Mouse (Mus musculus) kidney, adult 2 months (tissue): ENCODE results near the gene Capn5. TPM values are rescaled to one million over a fixed set of nuclear protein-coding genes. Genes with fewer than 3 reads are reported as not detected.

Experiments used
- DNase-seq: peaks from one replicate; pipeline ENCODE4 v3.0.0; 2021
- H3K27ac ChIP-seq: fragments of 200-500 bp; 2 replicates; pipeline ENCODE4 v1.5.1; 2012; ENCODE audit warnings: low read depth, low read length, control low read depth, inconsistent platforms; ENCODE audit not compliant: insufficient read depth
- H3K27me3 ChIP-seq: fragments of 200-500 bp; replicated peaks from 2 replicates; pipeline ENCODE4 v1.6.1; 2012; ENCODE audit warnings: mild to moderate bottlenecking, moderate library complexity, low read length, inconsistent platforms; ENCODE audit not compliant: control insufficient read depth, insufficient read depth
- H3K36me3 ChIP-seq: fragments of 200-500 bp; 2 replicates; pipeline ENCODE4 v1.6.1; 2012; ENCODE audit warnings: mild to moderate bottlenecking, moderate library complexity, low read length, inconsistent platforms; ENCODE audit not compliant: control insufficient read depth, insufficient read depth
- H3K4me1 ChIP-seq: fragments of 200-500 bp; 2 replicates; pipeline ENCODE4 v1.6.1; 2011; ENCODE audit warnings: low read length; ENCODE audit not compliant: control insufficient read depth, insufficient read depth
- H3K4me3 ChIP-seq: fragments of 200-500 bp; 2 replicates; pipeline ENCODE4 v1.5.1; 2011; ENCODE audit warnings: mild to moderate bottlenecking, low read depth, low read length, control low read depth; ENCODE audit not compliant: insufficient read depth
- CTCF ChIP-seq: fragments of 200-500 bp; conservative IDR thresholded peaks from 2 replicates; pipeline ENCODE4 v1.5.1; 2011; ENCODE audit warnings: low read depth, mild to moderate bottlenecking, control low read depth, low read length, moderate library complexity, mixed read lengths; ENCODE audit not compliant: insufficient read depth, insufficient read length
- POLR2A ChIP-seq: fragments of 200-500 bp; IDR thresholded peaks from one replicate; pipeline ENCODE4 v1.6.1; 2011; ENCODE audit warnings: low read depth, low read length, control low read depth
- WGBS: fragments of 180-500 bp; shearing (Covaris S2); methylation state at CpG from one replicate; pipeline ENCODE4 v1.1.7; 2018; 5-methylcytosine and 5-hydroxymethylcytosine counted together
- polyA plus RNA-seq: library from polyadenylated mRNA; depleted of rRNA; stranded (reverse); fragments of >200 nt; gene quantifications from 2 replicates; pipeline ENCODE4 v1.2.3, GENCODE M21; 2012

Gene Capn5
- polyA plus RNA-seq, 1 experiment = 13.8 TPM

- Histone ChIP-seq H3K36me3 (no peaks in the 10 kb centered on the region), H3K4me3 (no peak overlapping the region), H3K27me3 (no peaks in the 10 kb centered on the region), H3K4me1 (peaks cover 13% of the 10 kb centered on the region), H3K27ac (no peak overlapping the region)
- DNase-seq = no peak
- 75% methylated on average over 8 of the region's 8 CpGs for WGBS
- no peak for TF ChIP-seq CTCF
These were observed 1.6 kb downstream of the Capn5 start for GRCm38 (mm10) chr7:98176322-98177070.

- no peaks in the 10 kb centered on the region for H3K27me3 ChIP-seq
- H3K36me3 ChIP-seq = no peaks in the 10 kb centered on the region
- no peak overlapping the region for H3K27ac ChIP-seq
- WGBS = 85% methylated on average over 4 of the region's 4 CpGs
- TF ChIP-seq POLR2A (no peak), CTCF (no peak)
- no peak for DNase-seq
- H3K4me1 ChIP-seq = peaks cover 16% of the 10 kb centered on the region
- H3K4me3 ChIP-seq = no peak overlapping the region
These were observed 3.0 kb downstream of the Capn5 start for GRCm38 (mm10) chr7:98174883-98175755.

GRCm38 (mm10) chr7:98173408-98173807 is 4.7 kb downstream of the Capn5 start:
- no peaks in the 10 kb centered on the region for H3K27me3 ChIP-seq
- DNase-seq = no peak
- H3K36me3 ChIP-seq = no peaks in the 10 kb centered on the region
- no peak overlapping the region for H3K4me3 ChIP-seq
- peak overlapping the region; percentile 57 for H3K27ac ChIP-seq
- H3K4me1 ChIP-seq = peaks cover 12% of the 10 kb centered on the region
- TF ChIP-seq CTCF (no peak), POLR2A (no peak)
- WGBS = 31% methylated on average over 4 of the region's 4 CpGs

- 78% methylated on average over 8 of the region's 8 CpGs for WGBS
- no peaks in the 10 kb centered on the region for H3K27me3 ChIP-seq
- no peaks in the 10 kb centered on the region for H3K36me3 ChIP-seq
- peak overlapping the region; percentile 14; the same call in 1 of the 2 replicates for H3K27ac ChIP-seq
- TF ChIP-seq CTCF (no peak), POLR2A (no peak)
- no peak overlapping the region for H3K4me3 ChIP-seq
- H3K4me1 ChIP-seq = peaks cover 10% of the 10 kb centered on the region
- no peak for DNase-seq
These were observed 5.4 kb downstream of the Capn5 start for GRCm38 (mm10) chr7:98172661-98173060.

GRCm38 (mm10) chr7:98171141-98172073 is 6.7 kb downstream of the Capn5 start:
- Histone ChIP-seq H3K27me3 (no peaks in the 10 kb centered on the region), H3K4me3 (no peak overlapping the region), H3K27ac (peak overlapping the region; percentile 18), H3K36me3 (no peaks in the 10 kb centered on the region), H3K4me1 (peaks cover 10% of the 10 kb centered on the region)
- WGBS = 66% methylated on average over 6 of the region's 6 CpGs
- TF ChIP-seq POLR2A (no peak), CTCF (no peak)
- peak; percentile 22 for DNase-seq

- peak; percentile 35 for DNase-seq
- TF ChIP-seq CTCF (no peak), POLR2A (no peak)
- H3K4me1 ChIP-seq = peaks cover 22% of the 10 kb centered on the region
These were observed 13.0 kb downstream of the Capn5 start for GRCm38 (mm10) chr7:98164999-98165528.

More at GRCm38 (mm10) chr7:98164999-98165528, 13.0 kb downstream of the Capn5 start:
- Histone ChIP-seq H3K27ac (peak overlapping the region; percentile 67), H3K36me3 (no peaks in the 10 kb centered on the region), H3K27me3 (no peaks in the 10 kb centered on the region), H3K4me3 (no peak overlapping the region)
- 32% methylated on average over 10 of the region's 10 CpGs for WGBS
